Mouse (Mus musculus) midbrain, postnatal 0 days (tissue): ENCODE measurements at regions not wholly inside any gene's neighbourhood (a gene's known extent, or its start where the extent isn't known, plus 50 kb on each side); places are given as distances from the start of the nearest gene placed in this dataset.
A peak's percentile ranks its signal among the peaks of the same experiment; 100 is the strongest.

Experiments used
- ATAC-seq: fragments of 200-750 bp; cut with Nextera tagmentation; 2 replicates; pipeline ENCODE4 v1.8.0; 2017; ENCODE audit warnings: moderate number of reproducible peaks, mild to moderate bottlenecking, moderate TSS enrichment, moderate library complexity; ENCODE audit not compliant: low FRiP score
- DNase-seq: peaks from one replicate; pipeline ENCODE4 v3.0.0-alpha.2; 2015; ENCODE audit warnings: low spot score
- H3K27ac ChIP-seq: fragments of 300-500 bp; sonication (generic); 2 replicates; pipeline ENCODE4 v1.5.1; 2014; ENCODE audit warnings: low read depth, mild to moderate bottlenecking, low read length, mixed read lengths
- H3K27me3 ChIP-seq: fragments of 300-500 bp; sonication (generic); 2 replicates; pipeline ENCODE4 v1.6.1; 2014; ENCODE audit warnings: low read length, control low read depth, mixed read lengths; ENCODE audit not compliant: insufficient read depth
- H3K36me3 ChIP-seq: fragments of 300-500 bp; sonication (generic); 2 replicates; pipeline ENCODE4 v1.6.1; 2014; ENCODE audit warnings: low read length, control low read depth, mixed read lengths; ENCODE audit not compliant: insufficient read depth
- H3K4me1 ChIP-seq: fragments of 300-500 bp; sonication (generic); 2 replicates; pipeline ENCODE4 v1.6.1; 2014; ENCODE audit warnings: mild to moderate bottlenecking, control low read depth, antibody characterized with exemption, low read length, mixed read lengths; ENCODE audit not compliant: insufficient read depth
- H3K4me2 ChIP-seq: fragments of 300-500 bp; sonication (generic); 2 replicates; pipeline ENCODE4 v1.6.1; 2014; ENCODE audit warnings: low read depth, mild to moderate bottlenecking, low read length, mixed read lengths; ENCODE audit not compliant: poor library complexity, severe bottlenecking
- H3K4me3 ChIP-seq: fragments of 300-500 bp; sonication (generic); 2 replicates; pipeline ENCODE4 v1.5.1; 2014; ENCODE audit warnings: low read depth, mild to moderate bottlenecking, low read length, moderate library complexity
- H3K9ac ChIP-seq: fragments of 300-500 bp; sonication (generic); replicated peaks from 2 replicates; pipeline ENCODE4 v1.6.1; 2014; ENCODE audit warnings: mild to moderate bottlenecking, low read length, moderate library complexity, mixed read lengths; ENCODE audit not compliant: poor library complexity, severe bottlenecking
- H3K9me3 ChIP-seq: fragments of 300-500 bp; sonication (generic); 2 replicates; pipeline ENCODE4 v1.6.1; 2016; ENCODE audit warnings: low read length, control low read depth
- CTCF ChIP-seq: IDR thresholded peaks from 2 replicates; pipeline ENCODE4 v1.5.1; 2016; ENCODE audit warnings: antibody characterized with exemption, mild to moderate bottlenecking
- WGBS: fragments of 180-500 bp; shearing (Covaris S2); extraction: QIAGEN DNeasy Blood & Tissue Kit; methylation state at CpG from one replicate; pipeline ENCODE4 v1.1.7; 2014; 5-methylcytosine and 5-hydroxymethylcytosine counted together

DNA sequence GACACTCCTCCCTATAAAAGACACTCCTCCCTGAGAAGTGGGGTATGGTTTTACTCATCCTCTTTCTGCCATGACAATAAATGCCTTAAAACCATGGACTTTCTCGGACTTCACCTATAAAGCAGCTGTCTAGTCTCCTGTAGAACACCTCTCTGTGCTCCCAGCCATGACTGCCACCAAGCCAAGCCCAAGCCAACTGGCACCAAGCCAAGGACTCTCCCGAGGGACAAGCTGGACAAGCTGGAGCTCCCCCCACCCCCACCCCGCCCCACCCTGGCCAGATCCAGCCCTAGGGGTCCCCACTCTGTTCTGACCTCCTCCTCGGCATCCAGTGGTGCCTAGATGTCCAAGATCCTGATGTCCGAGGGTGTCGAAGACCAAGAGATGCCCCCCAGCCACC, 76.6 kb upstream of the Plcl2 start:
- Histone ChIP-seq H3K4me2 (no peak overlapping the region), H3K27me3 (no peaks in the 10 kb centered on the region), H3K36me3 (no peaks in the 10 kb centered on the region), H3K27ac (no peak overlapping the region), H3K9me3 (no peaks in the 10 kb centered on the region), H3K4me3 (no peak overlapping the region), H3K4me1 (no peaks in the 10 kb centered on the region), H3K9ac (no peak overlapping the region)
- DNase-seq (no peak), ATAC-seq (no peak)
- no peak for TF ChIP-seq CTCF
- WGBS = 84% methylated on average over 6 of the region's 6 CpGs

DNA sequence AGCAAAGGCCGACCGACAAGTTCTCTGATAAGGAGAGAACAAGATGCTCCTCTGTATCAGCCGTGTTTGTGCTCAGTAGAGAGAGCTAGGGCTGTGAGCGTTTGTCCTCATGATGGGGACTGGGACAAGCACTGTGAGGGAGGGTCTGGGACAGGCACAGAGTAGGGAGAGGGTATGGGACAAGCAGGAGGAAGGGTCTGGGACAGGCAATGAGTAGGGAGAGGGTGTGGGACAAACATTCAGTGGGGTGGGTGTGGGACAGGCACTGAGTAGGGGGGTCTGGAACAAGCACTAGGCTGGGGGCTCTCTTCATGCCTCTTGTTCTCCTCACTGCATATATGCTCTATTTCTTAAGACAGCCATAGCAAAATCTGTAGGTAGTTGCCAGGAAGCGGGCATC, 70.2 kb upstream of the Plcl2 start:
- no peaks in the 10 kb centered on the region for H3K9me3 ChIP-seq
- H3K27me3 ChIP-seq = no peaks in the 10 kb centered on the region
- 93% methylated on average over 5 of the region's 5 CpGs for WGBS
- no peak for ATAC-seq
- TF ChIP-seq CTCF = no peak
- H3K4me3 ChIP-seq = no peak overlapping the region
- no peak overlapping the region for H3K27ac ChIP-seq
- H3K36me3 ChIP-seq = no peaks in the 10 kb centered on the region
- H3K4me1 ChIP-seq = no peaks in the 10 kb centered on the region
- no peak for DNase-seq
- no peak overlapping the region for H3K9ac ChIP-seq
- H3K4me2 ChIP-seq = no peak overlapping the region

DNA sequence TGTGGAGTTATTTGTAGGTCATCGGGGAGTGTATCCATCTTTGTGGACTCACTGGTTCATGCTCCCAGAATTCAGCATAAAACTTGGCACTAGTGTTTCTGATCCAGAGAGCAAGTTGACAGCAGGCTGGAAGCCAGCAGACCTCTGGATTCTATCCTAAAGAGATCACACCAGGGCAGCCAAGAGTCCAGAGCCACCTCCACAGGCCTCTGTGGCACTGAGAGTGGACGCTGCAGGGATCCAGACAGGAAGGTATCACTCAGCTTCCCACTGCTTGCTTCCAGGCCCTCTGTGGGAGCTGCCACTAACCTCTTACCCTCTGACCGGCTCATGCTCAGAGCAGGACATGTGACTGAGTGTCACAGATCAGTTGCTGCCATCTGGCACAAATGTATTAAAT, 69.8 kb upstream of the Plcl2 start:
- H3K27me3 ChIP-seq = no peaks in the 10 kb centered on the region
- no peak for TF ChIP-seq CTCF
- H3K9ac ChIP-seq = no peak overlapping the region
- H3K4me1 ChIP-seq = no peaks in the 10 kb centered on the region
- H3K9me3 ChIP-seq = no peaks in the 10 kb centered on the region
- no peaks in the 10 kb centered on the region for H3K36me3 ChIP-seq
- DNase-seq (peak; percentile 18), ATAC-seq (no peak)
- H3K4me2 ChIP-seq = no peak overlapping the region
- H3K27ac ChIP-seq = no peak overlapping the region
- no peak overlapping the region for H3K4me3 ChIP-seq
- 63% methylated on average over 3 of the region's 3 CpGs for WGBS

DNA sequence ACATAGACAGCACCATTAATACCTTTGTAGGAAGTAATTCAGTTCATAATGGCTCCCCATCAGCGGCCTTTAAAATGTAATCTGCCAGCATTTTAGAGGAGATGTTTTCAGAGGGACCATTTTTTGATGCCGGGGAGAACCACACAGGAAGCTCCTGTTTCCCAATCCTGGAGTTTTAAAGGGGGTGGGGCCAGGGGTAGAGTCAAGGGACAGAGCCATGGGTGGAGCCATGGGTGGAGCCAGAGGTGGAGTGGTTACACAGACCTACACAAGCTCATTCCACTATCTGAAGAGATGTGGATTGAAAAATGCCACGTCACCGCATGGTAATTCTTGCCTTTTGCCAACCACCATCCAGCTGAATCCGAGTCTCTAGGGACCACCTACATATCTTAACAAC, 67.1 kb upstream of the Plcl2 start:
- ATAC-seq (no peak), DNase-seq (no peak)
- Histone ChIP-seq H3K9ac (no peak overlapping the region), H3K4me1 (no peaks in the 10 kb centered on the region), H3K4me3 (no peak overlapping the region), H3K36me3 (no peaks in the 10 kb centered on the region), H3K27me3 (no peaks in the 10 kb centered on the region), H3K4me2 (no peak overlapping the region), H3K9me3 (no peaks in the 10 kb centered on the region), H3K27ac (no peak overlapping the region)
- 92% methylated on average over 5 of the region's 5 CpGs for WGBS
- TF ChIP-seq CTCF = no peak

DNA sequence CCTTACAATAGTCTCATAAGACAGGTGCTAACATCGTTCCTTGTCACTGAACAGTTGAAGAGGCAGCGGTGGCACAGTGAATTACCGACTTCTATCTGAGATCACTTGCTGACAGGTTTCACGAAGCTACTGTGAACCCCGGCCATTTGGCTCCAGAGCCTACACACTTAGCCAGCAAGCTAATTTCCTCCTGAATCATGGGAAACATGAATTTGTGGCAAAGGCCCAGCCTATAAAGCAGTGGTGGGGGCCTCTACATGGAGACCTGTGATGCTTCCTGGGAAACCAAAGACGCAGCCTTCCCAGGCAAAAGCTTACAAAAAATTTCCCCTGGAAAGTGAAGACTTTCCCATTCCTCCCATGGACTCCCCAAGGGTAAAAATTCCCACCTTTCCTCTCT, 66.3 kb upstream of the Plcl2 start:
- no peak overlapping the region for H3K27ac ChIP-seq
- no peaks in the 10 kb centered on the region for H3K36me3 ChIP-seq
- 93% methylated on average over 6 of the region's 6 CpGs for WGBS
- ATAC-seq (no peak), DNase-seq (no peak)
- H3K9me3 ChIP-seq = no peaks in the 10 kb centered on the region
- no peaks in the 10 kb centered on the region for H3K4me1 ChIP-seq
- no peak overlapping the region for H3K9ac ChIP-seq
- no peak overlapping the region for H3K4me3 ChIP-seq
- no peaks in the 10 kb centered on the region for H3K27me3 ChIP-seq
- no peak for TF ChIP-seq CTCF
- no peak overlapping the region for H3K4me2 ChIP-seq

DNA sequence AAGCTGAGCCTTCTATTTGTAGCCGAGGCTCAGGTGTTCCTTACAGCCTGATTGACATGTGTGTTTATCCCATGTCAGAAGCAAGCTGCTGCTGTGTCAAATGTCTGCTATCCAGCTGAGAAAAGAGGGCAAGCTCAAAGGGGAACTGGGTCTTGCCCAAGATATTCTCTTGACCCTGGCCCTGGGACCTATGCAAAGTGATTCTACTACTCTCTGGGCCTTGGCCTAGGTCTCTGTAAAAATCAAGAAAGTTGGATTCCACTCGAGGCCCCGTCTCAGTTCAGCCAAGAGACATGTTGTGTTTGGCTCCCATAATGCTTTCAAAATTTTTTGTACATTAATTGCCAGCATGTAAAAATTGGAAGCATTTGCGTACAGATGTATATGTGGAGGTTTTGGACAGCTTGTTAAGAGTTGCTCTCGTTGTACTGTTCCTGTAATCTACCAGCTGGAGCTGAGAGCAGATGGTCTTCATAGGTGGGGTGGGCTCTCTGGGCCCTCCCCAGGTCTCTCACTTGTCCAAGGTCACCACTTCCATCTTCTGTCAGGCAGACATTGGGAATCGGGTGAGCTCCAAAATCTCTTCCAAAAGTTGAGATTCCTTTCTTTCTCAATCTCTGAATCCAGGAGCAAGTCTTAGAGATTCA, 65.7 kb upstream of the Plcl2 start:
- ATAC-seq = no peak
- Histone ChIP-seq H3K27ac (no peak overlapping the region), H3K4me3 (no peak overlapping the region), H3K36me3 (no peaks in the 10 kb centered on the region), H3K9ac (no peak overlapping the region), H3K27me3 (no peaks in the 10 kb centered on the region), H3K9me3 (no peaks in the 10 kb centered on the region), H3K4me2 (no peak overlapping the region), H3K4me1 (no peaks in the 10 kb centered on the region)
- no peak for DNase-seq
- TF ChIP-seq CTCF = no peak
- 82% methylated on average over 6 of the region's 6 CpGs for WGBS
